Mouse (Mus musculus) layer of hippocampus, adult 9-11 months (tissue): ENCODE data around the gene Pcolce.
"Not testable (repeated sequence)": the region's sequence is repeated elsewhere in the genome, so short reads cannot be mapped to it uniquely, and the experiment has no call there.

Source experiments
- DNase-seq: peaks from one replicate; pipeline ENCODE4 v3.0.0; 2022

Gene Pcolce

DNA sequence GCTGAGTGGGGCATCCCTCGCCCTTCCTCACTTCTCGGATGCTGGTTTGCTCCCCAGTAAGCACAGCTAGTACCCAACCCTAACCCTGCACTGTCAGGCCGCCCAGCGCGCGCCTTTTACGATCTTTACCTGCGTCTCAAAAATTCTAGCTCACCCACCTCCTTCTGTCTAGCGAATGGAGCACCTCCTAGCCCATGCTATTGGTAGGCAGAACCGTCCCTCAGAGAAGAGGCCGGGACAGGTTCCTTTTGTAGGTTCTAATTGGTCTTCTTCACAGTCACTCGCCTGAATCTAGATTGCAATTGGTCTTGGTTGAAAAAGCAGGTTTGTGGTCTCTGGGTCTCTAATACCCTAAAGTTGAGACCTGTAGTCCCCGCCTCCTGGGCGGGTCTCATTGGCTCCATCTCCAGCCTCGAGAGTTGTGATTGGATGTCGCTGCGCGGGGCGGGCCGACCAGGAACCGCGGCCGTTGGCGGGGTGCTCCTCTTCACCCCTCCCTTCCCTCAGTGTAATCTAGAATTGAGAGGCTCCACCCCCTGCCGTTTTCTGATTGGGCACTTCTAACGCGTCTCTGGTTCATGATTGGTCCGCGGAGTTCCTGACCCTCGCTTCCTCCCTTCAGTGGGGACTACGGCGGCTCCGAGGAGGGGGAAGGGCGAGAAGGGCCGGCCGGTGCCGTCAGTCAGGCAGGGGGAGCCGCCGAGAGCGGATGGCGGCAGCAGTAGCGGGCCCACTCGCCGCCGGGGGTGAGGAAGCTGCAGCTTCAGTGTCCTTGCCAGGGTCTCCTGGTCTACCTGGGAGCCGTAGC is 15.1 kb upstream of the Pcolce start, which contains the start of the genes Fbxo24, Lrch4 and Gm20605:
TSS of gene Fbxo24 (minus strand) at position 505 of the 808 bp plus-strand sequence.
TSS of gene Lrch4 (plus strand) at position 624 of the 808 bp plus-strand sequence.
TSS of gene Gm20605 (plus strand) at position 678 of the 808 bp plus-strand sequence.
- DNase-seq: peak; percentile 100

DNA sequence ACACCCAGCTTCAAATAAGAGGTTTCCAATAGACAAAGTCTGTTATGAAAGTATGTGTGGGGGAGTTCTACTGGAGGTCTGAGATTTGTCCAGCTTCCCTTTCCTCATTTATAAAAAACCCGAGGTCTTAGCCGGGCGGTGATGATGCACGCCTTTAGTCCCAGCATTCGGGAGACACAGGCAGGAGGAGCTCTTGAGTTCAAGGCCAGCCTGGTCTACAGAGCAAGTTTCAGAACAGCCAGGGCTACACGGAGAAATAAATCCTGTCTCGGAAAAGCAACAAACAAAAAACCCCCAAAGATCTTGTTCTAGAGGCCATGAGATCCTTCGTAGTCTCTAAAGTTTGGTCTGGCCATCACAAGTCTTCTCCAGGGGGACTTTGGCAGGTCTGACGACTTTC is 14.4 kb upstream of the Pcolce start:
- no peak for DNase-seq

- no peak for DNase-seq
Observed at GRCm38 (mm10) chr5:137623937-137624530, 10.4 kb upstream of the Pcolce start.

DNA sequence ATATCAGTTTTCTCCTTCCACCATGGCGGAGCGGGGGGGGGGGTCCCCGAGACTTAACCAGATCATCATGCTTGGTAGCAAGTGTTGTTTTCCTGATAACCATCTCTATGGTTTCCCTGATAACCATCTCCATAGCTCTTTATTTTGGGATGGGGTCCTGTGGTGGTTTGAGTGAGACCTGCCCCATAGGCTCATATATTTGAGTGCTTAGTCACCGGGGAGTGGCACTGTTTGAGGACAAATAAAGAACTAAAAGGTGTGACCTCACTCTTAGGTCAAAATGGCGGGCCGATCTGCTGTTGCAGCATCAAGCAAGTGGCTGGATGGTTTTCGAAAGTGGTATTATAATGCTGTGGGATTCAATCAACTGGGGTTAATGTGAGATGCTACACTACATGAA is 1.8 kb upstream of the Pcolce start:
- no peak for DNase-seq

GRCm38 (mm10) chr5:137614921-137615320 is 1.3 kb upstream of the Pcolce start:
- not testable (repeated sequence) for DNase-seq

GRCm38 (mm10) chr5:137613076-137613475 is 508 bp downstream of the Pcolce start:
- DNase-seq: no peak

- DNase-seq: no peak
Observed at GRCm38 (mm10) chr5:137611245-137611602, 2.4 kb downstream of the Pcolce start.

DNA sequence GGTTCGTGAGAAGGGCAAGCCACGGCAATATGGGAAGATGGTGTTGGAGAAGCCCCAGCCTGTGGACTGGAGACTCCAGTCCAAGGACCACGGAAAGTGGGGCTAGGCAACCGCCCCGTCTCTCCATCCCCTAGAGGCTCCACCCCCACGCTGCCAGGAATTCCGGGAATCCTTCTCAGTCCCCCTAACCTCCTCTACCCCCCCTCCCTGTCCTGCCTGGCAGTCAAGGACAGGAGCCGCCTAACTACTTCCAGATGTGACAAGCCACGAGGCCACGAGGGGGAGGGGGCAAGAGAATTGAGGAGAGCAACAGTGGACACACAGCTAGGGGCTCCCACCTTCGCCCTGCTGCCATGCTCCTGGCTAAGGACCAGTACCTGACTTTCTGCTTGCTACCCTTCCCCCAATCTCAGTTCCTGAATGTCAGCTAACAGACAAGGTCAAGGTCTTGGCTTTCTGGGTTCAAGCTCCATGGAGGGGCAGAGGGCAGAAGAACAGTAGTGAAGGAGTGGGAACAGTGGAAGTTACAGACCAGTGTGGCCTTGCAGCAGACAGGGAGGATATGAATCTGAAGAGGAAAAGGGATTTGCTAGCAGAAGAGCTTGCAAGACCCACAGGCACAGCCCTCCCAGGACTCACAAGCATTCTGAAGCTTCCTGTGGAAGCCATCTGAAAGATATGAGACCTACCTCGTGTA is 2.9 kb downstream of the Pcolce start:
- no peak for DNase-seq

GRCm38 (mm10) chr5:137610056-137610455 is 3.5 kb downstream of the Pcolce start:
- DNase-seq: no peak

GRCm38 (mm10) chr5:137609292-137609691 is 4.3 kb downstream of the Pcolce start:
- DNase-seq: no peak

DNA sequence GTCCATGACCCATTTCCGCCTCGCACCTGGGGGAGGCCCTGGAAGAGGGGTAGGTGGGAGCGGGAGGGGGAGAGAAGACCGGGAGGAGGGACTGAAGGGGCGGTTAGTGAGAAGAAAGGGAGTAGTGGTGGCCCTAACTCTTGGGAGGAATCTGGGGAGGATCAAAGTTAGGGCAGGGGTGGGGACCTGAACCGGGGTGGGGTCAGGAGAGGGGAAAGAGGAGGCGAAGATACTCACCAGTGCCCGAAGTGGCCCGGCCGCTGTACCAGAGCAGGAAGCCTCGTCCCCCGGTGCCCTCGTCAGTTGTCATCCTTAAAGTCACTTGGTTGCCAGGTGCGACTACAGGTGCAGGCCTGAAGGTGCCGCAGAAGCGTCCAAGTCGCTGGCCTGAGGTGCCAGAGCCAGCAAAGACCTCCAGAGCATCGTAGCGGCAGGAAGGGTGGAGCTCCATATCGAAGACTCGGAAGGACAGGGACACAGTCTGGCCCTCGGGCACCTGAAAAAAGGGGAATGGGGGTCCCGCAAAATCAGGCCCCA is 4.9 kb downstream of the Pcolce start:
- no peak for DNase-seq

DNA sequence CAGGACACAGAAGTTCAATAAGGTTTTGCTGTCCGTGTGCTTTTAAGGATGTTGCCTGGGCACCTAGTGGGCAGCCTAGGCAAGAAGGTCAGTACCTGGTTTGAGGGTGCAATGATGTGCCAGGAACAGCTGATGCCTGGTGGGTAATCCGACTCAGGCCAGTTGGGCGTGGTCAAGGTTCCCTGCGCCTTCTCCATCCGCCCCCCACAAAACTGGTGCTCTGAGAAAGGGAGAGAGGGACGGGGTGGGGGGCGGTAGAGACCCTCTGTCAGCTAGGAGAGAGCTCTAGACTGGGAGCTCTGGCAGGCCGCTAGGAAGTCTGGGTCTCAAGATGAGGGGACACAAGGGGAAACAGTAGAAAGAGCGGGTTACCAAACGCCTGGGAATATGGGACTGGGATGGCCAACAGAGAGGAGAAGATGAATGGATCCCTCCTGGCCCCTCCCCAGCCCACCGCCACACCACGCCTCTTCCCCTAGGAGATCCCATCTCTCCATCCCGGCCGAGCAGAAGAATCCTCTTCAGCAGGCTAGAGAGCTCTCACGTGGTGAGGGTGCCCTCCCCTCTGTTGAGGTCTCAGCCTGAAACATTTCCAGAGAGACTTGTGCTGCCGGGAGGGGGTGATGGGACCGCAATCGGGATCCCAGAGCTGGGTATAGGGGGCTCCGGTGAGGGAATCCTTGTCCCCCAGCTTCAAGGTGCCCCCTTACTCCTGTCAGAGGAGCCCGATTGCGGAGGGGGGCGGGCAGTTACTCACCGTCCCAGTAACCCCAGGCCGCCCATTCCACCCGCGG is 5.5 kb downstream of the Pcolce start:
- DNase-seq: no peak

DNA sequence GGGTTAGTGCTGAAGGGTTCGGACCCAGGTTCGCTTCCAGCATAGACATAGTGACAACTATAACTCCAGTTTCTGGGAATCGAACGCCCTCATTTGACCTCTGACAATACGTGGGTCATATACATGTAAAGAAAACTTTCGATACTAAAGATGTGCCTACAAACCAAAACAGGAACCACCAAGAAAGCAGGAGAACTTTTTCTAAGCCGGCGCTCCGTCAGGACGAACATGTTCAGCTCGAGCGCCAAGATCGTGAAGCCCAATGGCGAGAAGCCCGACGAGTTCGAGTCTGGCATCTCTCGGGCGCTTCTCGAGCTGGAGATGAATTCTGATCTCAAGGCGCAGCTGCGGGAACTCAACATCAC is 12.2 kb downstream of the Pcolce start:
- no peak for DNase-seq

DNA sequence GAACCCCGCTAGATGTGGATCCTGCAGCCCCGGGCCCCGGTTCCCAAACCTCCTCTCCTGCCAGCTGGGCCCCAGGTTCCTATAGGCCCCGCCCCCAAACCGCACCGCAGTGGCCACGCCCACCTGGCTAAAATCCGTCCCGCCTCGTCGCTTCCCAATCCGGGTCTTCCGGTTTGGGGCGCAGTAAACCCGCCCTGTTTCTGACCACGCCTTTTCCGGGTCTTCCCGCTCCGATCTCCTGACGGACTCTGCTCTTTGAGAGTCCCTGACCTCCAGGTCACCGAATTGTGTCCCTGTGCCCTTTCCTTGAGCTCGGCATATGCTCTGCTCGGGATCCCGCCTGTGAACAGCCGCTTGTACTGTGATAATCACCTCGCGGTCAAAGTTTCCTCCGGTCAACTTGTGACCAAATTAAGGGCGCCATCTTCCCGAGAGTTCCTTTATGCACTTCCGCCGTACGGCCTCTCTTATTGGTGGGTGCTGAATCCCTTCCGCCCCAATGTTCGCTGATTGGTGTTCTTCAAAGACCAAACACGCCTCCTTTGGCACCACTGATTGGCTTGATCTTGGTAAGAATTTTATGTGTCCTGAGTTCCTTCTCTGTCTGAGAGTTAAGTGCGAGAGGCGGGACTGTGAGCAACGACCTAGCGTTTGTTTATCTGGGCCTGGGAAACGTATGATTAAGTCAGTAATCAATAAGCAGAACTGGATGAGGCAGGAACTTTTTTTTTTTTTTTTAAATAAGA is 12.8 kb downstream of the Pcolce start, which contains the start of gene Mospd3:
TSS of gene Mospd3 (minus strand) at position 440 of the 746 bp plus-strand sequence.
- DNase-seq: peak; percentile 97

- DNase-seq: no peak
Observed at GRCm38 (mm10) chr5:137600281-137600618, 13.3 kb downstream of the Pcolce start.

- DNase-seq: no peak
Observed at GRCm38 (mm10) chr5:137599600-137599999, 14.0 kb downstream of the Pcolce start.

DNA sequence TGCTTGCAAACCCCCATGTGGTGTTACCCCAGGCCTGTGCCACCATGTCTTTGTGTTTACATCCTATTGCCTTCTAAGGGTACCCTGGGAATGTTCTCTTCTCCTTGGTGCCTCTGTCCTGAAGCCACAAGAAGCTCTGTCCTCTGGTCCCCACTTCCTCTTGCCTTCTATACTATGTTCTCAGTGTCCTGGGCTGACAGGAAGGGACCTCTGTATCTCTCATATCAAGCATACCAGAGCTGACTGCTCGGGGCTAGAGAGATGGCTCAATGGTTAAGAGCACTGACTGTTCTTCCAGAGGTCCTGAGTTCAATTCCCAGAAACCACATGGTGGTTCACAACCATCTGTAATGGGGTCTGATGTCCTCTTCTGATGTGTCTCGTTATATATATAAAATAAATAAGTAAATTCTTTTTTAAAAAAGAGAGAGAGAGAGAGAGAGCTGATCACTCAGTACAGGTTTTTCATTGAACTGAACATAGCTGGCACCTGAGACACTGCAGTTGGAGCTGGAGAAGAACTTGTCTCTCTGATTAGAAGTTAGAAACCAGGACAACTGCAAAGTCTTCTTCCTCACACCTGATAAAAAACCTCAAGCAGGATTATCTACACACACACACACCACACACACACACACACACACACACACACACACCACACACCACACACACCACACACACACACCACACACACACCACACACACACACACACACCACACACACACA is 15.3 kb downstream of the Pcolce start:
- no peak for DNase-seq

GRCm38 (mm10) chr5:137597625-137598024 is 16.0 kb downstream of the Pcolce start:
- no peak for DNase-seq

DNA sequence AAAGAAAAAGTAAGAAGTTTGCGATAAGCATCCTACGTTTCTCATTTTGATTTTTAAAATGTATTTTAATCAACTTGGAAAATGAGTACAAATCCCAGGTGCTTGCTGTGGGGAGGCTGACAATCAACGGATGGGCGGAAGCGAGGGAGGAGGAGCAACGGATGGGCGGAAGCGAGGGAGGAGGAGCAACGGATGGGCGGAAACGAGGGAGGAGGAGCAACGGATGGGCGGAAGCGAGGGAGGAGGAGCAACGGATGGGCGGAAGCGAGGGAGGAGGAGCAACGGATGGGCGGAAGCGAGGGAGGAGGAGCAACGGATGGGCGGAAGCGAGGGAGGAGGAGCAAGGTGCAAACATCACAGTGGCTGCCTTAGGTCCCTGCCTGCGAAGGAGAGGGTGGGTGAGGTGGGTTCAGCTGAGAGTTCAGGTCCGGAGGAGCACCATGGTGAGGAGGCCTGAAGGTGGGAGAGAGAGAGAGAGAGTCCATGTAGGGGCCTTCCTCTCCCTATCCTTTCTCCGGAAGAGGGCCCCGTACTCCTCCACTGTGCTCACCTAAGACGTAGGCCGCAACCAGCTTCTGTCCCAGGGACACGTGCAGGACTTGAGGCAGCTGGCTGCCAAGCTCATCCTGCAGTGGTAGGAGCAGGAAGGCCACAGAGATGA is 16.9 kb downstream of the Pcolce start:
- DNase-seq: no peak

DNA sequence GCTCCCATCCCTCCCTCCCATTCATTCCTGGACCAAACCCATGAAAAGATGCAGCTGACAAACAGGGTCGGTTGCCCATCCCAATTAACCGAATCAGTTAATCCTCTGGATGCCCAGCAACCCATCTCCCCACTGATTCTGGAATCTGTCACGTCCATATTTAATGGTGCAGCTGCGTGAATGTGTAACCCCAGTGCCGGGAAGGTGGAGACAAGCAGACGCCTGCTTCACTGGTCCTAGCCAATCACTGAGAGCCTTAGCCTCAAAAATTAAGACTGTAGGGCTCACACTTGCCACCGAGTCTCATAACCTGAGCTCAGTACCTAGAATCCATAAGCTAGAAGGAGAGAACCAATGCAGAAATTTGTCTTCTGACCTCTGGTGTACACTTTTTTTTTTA is 17.7 kb downstream of the Pcolce start:
- DNase-seq: no peak

DNA sequence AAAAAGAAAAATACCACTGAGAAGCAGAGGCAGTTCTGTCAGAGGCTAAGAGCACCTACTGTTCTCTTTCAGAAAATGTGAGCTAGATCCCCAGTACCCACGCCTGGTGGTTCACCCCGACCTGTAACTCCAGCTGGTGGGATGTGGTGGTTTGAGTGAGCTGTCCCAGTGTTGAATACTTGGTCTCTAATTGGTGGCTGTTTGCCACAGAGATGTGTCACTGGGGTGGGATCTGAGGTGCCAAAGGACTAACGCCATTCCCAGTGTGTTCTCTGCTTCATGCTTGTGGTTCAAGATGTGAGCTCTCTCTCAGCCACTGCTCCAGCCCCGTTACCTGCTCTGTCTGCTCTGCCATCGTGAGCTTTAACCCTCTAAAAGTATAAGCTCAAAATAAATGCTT is 23.1 kb downstream of the Pcolce start:
- DNase-seq: no peak
